Mouse (Mus musculus) erythroblast, embryonic 14.5 days (primary cell): ENCODE measurements around the gene Thsd4.

Experiments used
- GATA1 ChIP-seq: IDR thresholded peaks from 2 replicates; pipeline ENCODE4 v1.6.1; 2012; ENCODE audit warnings: low read length, inconsistent platforms, mixed read lengths
- TAL1 ChIP-seq: IDR thresholded peaks from 3 replicates; pipeline ENCODE4 v1.6.1; 2012; ENCODE audit warnings: low read length, inconsistent platforms, mixed read lengths

DNA sequence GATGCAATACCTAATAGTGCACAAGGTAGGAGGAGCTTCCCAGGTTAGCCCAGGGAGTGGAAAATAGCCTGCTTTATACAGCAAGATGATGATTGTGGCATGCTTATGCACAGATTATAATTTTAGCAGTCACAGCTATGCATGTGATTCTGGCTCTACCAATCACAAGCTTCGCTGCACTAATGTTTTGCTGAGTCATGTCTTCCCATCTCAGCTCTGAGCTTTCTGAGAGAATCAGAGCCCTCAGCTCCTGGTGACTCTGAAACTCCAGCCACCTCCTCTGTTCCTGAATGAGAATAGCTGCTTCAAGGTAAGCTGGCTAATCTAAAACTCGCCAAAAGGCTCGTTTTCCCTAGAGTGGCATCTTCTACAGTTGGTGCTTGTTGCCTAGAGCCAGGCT lies 591.6 kb downstream of the Thsd4 start:
- TF ChIP-seq GATA1 (no peak), TAL1 (no peak)
